Mouse (Mus musculus): ENCODE results near the gene Plch1.

Gene Plch1

GRCm38 (mm10) chr3:63726667-63727342, 172.5 kb downstream of the Plch1 start:
- DNase-seq (ENCODE audit: extremely low read depth, low read depth): no peak

- DNase-seq (ENCODE audit: extremely low read depth, low read depth): no peak
These were observed 205.6 kb downstream of the Plch1 start for GRCm38 (mm10) chr3:63693694-63694093.

GRCm38 (mm10) chr3:63692727-63693126, 206.5 kb downstream of the Plch1 start:
- no peak for DNase-seq (ENCODE audit: extremely low read depth, low read depth)

GRCm38 (mm10) chr3:63668779-63669178, 230.5 kb downstream of the Plch1 start:
- no peak for DNase-seq (ENCODE audit: extremely low read depth, low read depth)

- no peak for DNase-seq (ENCODE audit: extremely low read depth, low read depth)
These were observed 234.0 kb downstream of the Plch1 start for GRCm38 (mm10) chr3:63665307-63665706.

GRCm38 (mm10) chr3:63664575-63665243, 234.6 kb downstream of the Plch1 start:
- DNase-seq (ENCODE audit: extremely low read depth, low read depth): no peak

Measured in MEL-GATA-1-ER (cell line).